Mouse (Mus musculus) kidney, adult 2 months (tissue): ENCODE measurements around the gene Clec1a. TPM values are rescaled to one million over a fixed set of nuclear protein-coding genes. Genes with fewer than 3 reads are reported as not detected.
A peak's percentile ranks its signal among the peaks of the same experiment; 100 is the strongest.
"Not testable (repeated sequence)": the region's sequence is repeated elsewhere in the genome, so short reads cannot be mapped to it uniquely, and the experiment has no call there.

Source experiments
- DNase-seq: peaks from one replicate; pipeline ENCODE4 v3.0.0; 2021
- H3K27ac ChIP-seq: fragments of 200-500 bp; 2 replicates; pipeline ENCODE4 v1.5.1; 2012; ENCODE audit warnings: low read depth, low read length, control low read depth, inconsistent platforms; ENCODE audit not compliant: insufficient read depth
- H3K27me3 ChIP-seq: fragments of 200-500 bp; replicated peaks from 2 replicates; pipeline ENCODE4 v1.6.1; 2012; ENCODE audit warnings: mild to moderate bottlenecking, moderate library complexity, low read length, inconsistent platforms; ENCODE audit not compliant: control insufficient read depth, insufficient read depth
- H3K36me3 ChIP-seq: fragments of 200-500 bp; 2 replicates; pipeline ENCODE4 v1.6.1; 2012; ENCODE audit warnings: mild to moderate bottlenecking, moderate library complexity, low read length, inconsistent platforms; ENCODE audit not compliant: control insufficient read depth, insufficient read depth
- H3K4me1 ChIP-seq: fragments of 200-500 bp; 2 replicates; pipeline ENCODE4 v1.6.1; 2011; ENCODE audit warnings: low read length; ENCODE audit not compliant: control insufficient read depth, insufficient read depth
- H3K4me3 ChIP-seq: fragments of 200-500 bp; 2 replicates; pipeline ENCODE4 v1.5.1; 2011; ENCODE audit warnings: mild to moderate bottlenecking, low read depth, low read length, control low read depth; ENCODE audit not compliant: insufficient read depth
- CTCF ChIP-seq: fragments of 200-500 bp; conservative IDR thresholded peaks from 2 replicates; pipeline ENCODE4 v1.5.1; 2011; ENCODE audit warnings: low read depth, mild to moderate bottlenecking, control low read depth, low read length, moderate library complexity, mixed read lengths; ENCODE audit not compliant: insufficient read depth, insufficient read length
- POLR2A ChIP-seq: fragments of 200-500 bp; IDR thresholded peaks from one replicate; pipeline ENCODE4 v1.6.1; 2011; ENCODE audit warnings: low read depth, low read length, control low read depth
- WGBS: fragments of 180-500 bp; shearing (Covaris S2); methylation state at CpG from one replicate; pipeline ENCODE4 v1.1.7; 2018; 5-methylcytosine and 5-hydroxymethylcytosine counted together
- polyA plus RNA-seq: library from polyadenylated mRNA; depleted of rRNA; stranded (reverse); fragments of >200 nt; gene quantifications from 2 replicates; pipeline ENCODE4 v1.2.3, GENCODE M21; 2012; rRNA removed

Gene Clec1a
- polyA plus RNA-seq = 2.6 and 2.8 TPM in 2 replicates

DNA sequence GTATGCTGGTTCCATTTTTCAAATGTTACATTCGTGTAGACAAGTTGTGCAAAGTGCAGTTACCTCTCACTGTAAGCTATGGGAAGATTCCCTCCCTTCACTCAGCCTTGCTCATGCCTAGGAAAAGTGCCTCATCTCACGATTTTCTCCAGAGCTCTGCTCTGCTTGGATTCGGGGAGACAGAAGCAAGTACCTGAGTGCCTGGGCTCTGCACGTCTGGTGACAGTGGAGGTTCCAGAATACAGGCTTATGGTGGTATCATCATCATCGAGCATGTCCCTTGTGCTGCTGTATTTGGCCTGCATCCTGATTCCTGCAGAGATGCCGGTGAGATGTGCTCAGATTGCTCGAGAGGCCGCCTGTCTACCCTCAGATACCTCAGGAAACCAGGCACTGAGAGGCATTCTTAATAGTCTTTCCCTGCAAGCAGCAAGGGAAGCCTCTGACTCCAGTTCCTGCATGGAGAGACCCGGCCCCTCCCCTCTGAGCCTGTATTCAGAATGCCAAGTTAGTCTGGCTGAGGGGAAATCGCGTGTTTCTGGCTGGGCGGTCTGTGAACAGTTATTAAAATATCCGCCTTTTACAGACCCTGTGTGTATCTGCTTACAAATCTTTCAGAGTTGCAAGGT lies at the start of gene Clec1a:
Clec1a (minus strand) TSS at position 590 of the 629 bp plus-strand sequence.
- Histone ChIP-seq H3K4me1 (no peaks in the 10 kb centered on the region; the same call in 1 of the 2 replicates), H3K27ac (peak within 1 kb of the TSS; percentile 36), H3K4me3 (peak within 1 kb of the TSS; percentile 62), H3K27me3 (no peaks in the 10 kb centered on the region), H3K36me3 (no peaks in the 10 kb centered on the region)
- DNase-seq = peak; percentile 79
- TF ChIP-seq CTCF = no peak
- no peak for TF ChIP-seq POLR2A
- 44% methylated on average over 13 of the region's 13 CpGs for WGBS

DNA sequence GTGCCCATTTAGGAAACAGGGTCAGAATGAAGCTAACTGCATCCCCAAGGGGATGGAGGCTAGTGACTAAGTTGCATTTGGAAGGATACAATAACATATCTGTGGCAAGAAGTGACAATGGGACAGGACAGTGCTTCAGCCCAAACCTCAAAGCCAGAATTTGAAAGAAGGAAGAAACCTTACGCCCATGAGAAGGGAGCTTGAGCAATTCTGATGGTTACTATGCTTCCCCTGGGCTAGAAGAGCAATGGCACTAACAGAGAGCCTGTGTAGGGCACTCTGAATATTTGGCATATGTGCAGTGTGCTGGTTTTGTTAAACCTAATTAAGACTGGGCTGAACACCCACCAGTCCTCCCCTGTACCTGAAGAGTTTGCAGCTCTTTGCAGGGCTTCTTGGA lies 47.7 kb upstream of the Clec1a start:
- not testable (repeated sequence) for H3K36me3 ChIP-seq, H3K4me1 ChIP-seq, H3K27ac ChIP-seq, DNase-seq, H3K4me3 ChIP-seq, H3K27me3 ChIP-seq
- whole genome bisulfite sequencing = 94% methylated on average over 1 of the region's 1 CpGs

DNA sequence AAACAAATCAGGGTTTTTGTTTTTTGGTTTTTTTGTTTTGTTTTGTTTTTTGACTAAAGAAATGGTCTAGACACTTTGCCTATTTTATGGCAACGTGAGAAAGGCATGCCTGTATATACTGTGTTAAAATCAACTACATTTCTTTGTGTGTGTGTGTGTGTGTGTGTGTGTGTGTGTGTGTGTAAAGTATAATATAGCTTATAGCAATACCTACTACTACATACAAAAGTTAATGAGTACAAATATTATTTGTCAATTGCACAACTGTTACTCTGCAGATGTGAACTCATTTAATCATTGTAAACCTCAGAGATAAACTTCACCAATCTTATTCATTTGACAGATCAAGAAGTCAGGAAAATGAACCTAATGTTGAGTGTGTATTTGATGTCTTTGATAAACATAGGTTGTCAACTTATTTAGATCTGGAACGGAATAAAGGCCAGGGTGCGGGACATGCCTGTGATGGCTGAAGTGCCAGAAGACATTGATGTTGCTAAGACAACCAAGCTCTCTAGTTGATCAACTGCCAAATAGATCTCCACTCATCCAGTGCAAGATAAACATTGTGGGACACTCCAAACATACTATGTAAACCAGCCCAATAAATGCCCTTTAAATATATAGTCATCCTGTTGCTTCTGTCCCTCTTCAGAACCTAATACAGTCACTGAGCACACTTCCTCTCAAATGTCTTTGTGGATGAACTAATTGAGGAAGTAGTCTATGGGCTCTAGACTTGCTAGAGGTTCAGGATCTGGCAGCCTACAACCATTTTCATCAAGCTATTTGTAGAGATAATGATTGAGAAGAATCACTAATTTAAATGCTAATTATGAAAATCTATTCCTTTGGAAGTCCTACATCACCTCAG lies 45.8 kb upstream of the Clec1a start:
- WGBS = 90% methylated on average over 3 of the region's 3 CpGs

DNA sequence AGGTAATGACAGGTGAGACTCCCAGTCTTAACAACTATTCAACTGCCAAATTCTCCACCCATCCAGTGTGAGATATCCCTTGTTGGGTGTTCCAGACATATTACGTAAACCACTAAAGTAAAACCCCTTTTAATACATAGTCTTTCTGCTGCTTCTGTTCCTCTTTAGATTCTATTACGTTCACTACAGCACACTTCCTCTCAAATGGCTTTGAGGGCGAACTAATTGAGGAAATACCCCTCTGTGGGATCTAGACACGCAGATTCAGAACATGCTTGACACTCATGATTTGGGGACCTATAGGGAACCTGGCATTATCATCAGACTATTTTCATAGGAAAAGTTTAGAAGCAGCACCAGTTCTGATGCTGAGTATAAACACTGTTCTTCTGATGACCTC lies 43.1 kb upstream of the Clec1a start:
- Histone ChIP-seq H3K27ac (no peak overlapping the region), H3K36me3 (no peaks in the 10 kb centered on the region), H3K27me3 (no peaks in the 10 kb centered on the region), H3K4me3 (no peak overlapping the region), H3K4me1 (no peaks in the 10 kb centered on the region)
- WGBS = 78% methylated on average over 4 of the region's 4 CpGs
- DNase-seq = no peak
- TF ChIP-seq POLR2A (no peak), CTCF (no peak)

More for the DNA sequence above, 45.8 kb upstream of the Clec1a start:
- H3K4me1 ChIP-seq = no peaks in the 10 kb centered on the region
- H3K4me3 ChIP-seq = no peak overlapping the region
- no peak overlapping the region for H3K27ac ChIP-seq
- no peak for TF ChIP-seq CTCF
- TF ChIP-seq POLR2A = no peak
- no peaks in the 10 kb centered on the region for H3K27me3 ChIP-seq
- no peak for DNase-seq
- no peaks in the 10 kb centered on the region for H3K36me3 ChIP-seq

DNA sequence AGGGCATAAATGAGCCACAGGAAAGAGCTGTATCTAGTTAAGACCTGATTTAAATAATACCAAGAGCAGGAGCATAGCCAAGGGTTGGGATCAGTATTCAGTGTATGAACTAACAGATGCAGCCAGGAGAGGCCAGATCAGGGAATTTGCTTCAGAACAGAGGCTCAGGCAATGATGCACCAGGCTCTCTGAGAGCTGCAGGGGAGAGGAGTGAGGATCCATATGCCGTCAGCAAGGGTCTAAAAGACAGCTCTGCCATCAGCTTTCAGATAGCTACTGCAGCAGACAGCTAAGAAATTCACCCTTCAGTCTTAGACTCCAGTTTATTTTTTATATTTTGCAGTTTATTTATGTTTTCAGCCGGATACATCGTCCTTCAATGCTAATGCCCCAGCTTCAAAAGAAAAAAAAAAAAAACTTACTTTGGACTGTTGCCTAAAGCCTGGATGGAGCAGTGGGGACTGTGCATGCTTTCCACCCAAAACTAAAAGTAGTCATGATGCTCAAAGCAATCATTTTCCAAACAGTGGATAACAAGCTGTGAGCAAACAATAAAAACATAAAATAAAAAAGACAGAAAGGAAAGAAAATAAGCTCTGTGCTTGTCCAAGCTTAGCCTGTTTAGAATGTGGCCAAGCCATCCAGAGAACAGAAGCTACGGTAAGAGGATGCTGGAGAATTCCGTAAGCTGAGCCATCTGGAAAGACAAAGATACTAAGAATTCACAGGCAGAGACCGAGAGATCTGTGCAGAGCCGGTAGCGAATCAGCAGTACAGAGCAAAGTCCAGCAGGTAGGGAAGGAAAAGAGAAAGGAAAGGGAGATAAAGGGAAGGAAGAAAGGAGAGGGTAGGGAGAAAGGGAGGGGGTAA lies 28.5 kb upstream of the Clec1a start:
- Histone ChIP-seq H3K27me3 (no peaks in the 10 kb centered on the region), H3K4me3 (no peak overlapping the region), H3K36me3 (no peaks in the 10 kb centered on the region), H3K4me1 (peaks cover 5% of the 10 kb centered on the region; the same call in 1 of the 2 replicates), H3K27ac (no peak overlapping the region)
- 46% methylated on average over 8 of the region's 8 CpGs for WGBS
- peak; percentile 16 for DNase-seq
- TF ChIP-seq POLR2A (no peak), CTCF (no peak)

DNA sequence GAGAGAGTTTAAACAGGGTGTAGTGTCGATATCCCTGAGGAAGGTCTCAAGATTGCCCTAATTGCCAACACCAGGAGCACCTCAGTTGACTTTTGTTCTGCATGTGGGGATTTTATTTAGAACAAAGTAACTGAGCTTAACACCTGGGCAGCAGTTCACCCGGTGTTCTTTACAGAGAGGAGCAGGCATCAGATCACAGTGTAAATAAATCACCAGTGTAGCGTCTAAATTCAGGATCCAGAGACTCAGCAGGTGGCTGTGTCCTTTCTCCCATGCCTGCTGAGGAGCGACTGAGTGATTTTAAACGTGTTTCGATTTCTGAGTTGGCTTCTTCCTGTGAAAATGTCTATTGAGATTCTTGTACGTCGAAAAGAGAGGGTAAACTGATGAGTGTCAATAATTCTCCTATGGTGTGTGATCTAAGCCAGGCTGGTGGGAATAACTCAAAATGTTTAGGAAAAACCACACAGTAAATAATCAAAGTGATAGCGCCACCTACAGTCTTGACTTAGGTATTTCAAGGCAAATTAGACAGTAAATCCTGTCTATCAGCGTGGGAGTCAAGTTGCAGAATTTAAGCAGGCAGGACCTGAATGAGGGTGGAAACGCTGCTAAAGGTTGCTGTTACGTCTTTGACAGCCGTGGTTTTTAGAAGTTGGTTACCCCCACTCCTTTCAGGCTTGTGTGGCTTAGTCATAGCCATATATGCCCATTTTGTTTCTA lies 24.8 kb upstream of the Clec1a start:
- Histone ChIP-seq H3K4me1 (peaks cover 5% of the 10 kb centered on the region; the same call in 1 of the 2 replicates), H3K4me3 (no peak overlapping the region), H3K27me3 (no peaks in the 10 kb centered on the region), H3K27ac (no peak overlapping the region), H3K36me3 (no peaks in the 10 kb centered on the region)
- peak; percentile 70 for DNase-seq
- TF ChIP-seq POLR2A = no peak
- 0 out of 2 replicates have a peak, but pooled peaks have one; percentile 14 for TF ChIP-seq CTCF
- WGBS = 19% methylated on average over 13 of the region's 13 CpGs
